Mouse (Mus musculus): ENCODE data around the gene Slc2a3.

The Slc2a3 gene

GRCm38 (mm10) chr6:122801301-122801800, at the start of gene Slc2a3:
Gene Slc2a3 (minus strand): TSS chr6:122801640.
- peak; percentile 79 for DNase-seq

- no peak for DNase-seq
These were observed 42.3 kb upstream of the Slc2a3 start for GRCm38 (mm10) chr6:122843759-122844158.

- no peak for DNase-seq
These were observed 36.1 kb upstream of the Slc2a3 start for GRCm38 (mm10) chr6:122837539-122837938.

GRCm38 (mm10) chr6:122836974-122837373, 35.5 kb upstream of the Slc2a3 start:
- DNase-seq: no peak

- no peak for DNase-seq
These were observed 32.9 kb upstream of the Slc2a3 start for GRCm38 (mm10) chr6:122834365-122834764.

- no peak for DNase-seq
These were observed 31.4 kb upstream of the Slc2a3 start for GRCm38 (mm10) chr6:122832880-122833279.

- no peak for DNase-seq
These were observed 26.6 kb upstream of the Slc2a3 start for GRCm38 (mm10) chr6:122828086-122828485.

- peak; percentile 81 for DNase-seq
These were observed 24.7 kb upstream of the Slc2a3 start for GRCm38 (mm10) chr6:122825923-122826742.

- DNase-seq: no peak
These were observed 23.7 kb upstream of the Slc2a3 start for GRCm38 (mm10) chr6:122825166-122825565.

GRCm38 (mm10) chr6:122824086-122824485, 22.6 kb upstream of the Slc2a3 start:
- DNase-seq: peak; percentile 67

GRCm38 (mm10) chr6:122821822-122822221, 20.4 kb upstream of the Slc2a3 start:
- no peak for DNase-seq

GRCm38 (mm10) chr6:122820799-122821650, 19.6 kb upstream of the Slc2a3 start:
- DNase-seq: no peak

GRCm38 (mm10) chr6:122820071-122820798, 18.8 kb upstream of the Slc2a3 start:
- DNase-seq: peak; percentile 70

- peak; percentile 73 for DNase-seq
These were observed 18.0 kb upstream of the Slc2a3 start, which contains the start of gene Foxj2 for GRCm38 (mm10) chr6:122819306-122820070. Gene Foxj2 (plus strand): TSS chr6:122819914.

- no peak for DNase-seq
These were observed 12.2 kb upstream of the Slc2a3 start for GRCm38 (mm10) chr6:122813640-122814039.

GRCm38 (mm10) chr6:122812716-122813115, 11.3 kb upstream of the Slc2a3 start:
- no peak for DNase-seq

- DNase-seq: peak; percentile 62
These were observed 10.5 kb upstream of the Slc2a3 start for GRCm38 (mm10) chr6:122811771-122812600.

- peak; percentile 94 for DNase-seq
These were observed 9.8 kb upstream of the Slc2a3 start for GRCm38 (mm10) chr6:122811280-122811652.

- DNase-seq: peak; percentile 99
These were observed 9.3 kb upstream of the Slc2a3 start for GRCm38 (mm10) chr6:122810615-122811279.

GRCm38 (mm10) chr6:122810022-122810614, 8.7 kb upstream of the Slc2a3 start:
- no peak for DNase-seq

Measured in cerebellum, adult 11-12 months (tissue).